Mouse (Mus musculus): ENCODE results near the gene Rnf213. TPM values are rescaled to one million over a fixed set of nuclear protein-coding genes. Genes with fewer than 3 reads are reported as not detected.
A peak's percentile ranks its signal among the peaks of the same experiment; 100 is the strongest.
"Not testable (repeated sequence)": the region's sequence is repeated elsewhere in the genome, so short reads cannot be mapped to it uniquely, and the experiment has no call there.

Gene Rnf213
- total RNA-seq (2015) = 62.9 and 69.5 TPM in 2 replicates
- total RNA-seq (2017) = 36.4 and 45.5 TPM in 2 replicates

DNA sequence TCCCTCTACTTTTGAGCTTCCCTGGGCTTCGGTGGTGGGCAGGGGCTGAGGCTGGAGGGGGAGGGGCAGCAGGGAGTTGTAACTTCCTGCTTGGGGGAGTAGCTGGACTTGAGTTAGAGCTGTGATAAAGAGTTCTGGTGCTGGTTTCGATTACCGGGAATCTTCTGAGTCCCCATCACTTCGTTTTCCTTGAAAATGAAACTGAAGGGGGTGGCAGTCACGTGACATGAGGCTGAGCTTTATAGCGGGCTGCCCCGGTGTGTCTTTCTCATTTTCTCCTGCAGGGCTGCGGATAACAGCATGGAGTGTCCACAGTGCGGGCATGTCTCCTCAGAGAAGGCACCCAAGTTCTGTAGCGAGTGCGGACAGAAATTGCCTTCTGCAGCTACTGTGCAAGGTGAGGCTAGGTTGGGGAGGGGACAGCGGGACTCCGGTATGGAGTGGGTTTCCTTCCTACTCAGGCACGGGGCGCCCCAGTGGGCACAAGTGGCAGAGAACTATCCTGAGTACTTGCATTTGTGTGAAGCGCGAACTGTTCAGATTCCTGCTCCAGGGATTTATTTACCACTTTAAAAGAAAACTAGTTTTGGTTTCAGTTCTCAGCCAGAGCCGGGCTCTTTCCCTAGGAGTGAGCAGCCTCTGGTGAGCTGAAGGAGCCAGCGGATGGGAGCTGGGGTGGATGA, at the start of gene Rnf213:
TSS of gene Rnf213 (plus strand) at position 301 of the 683 bp plus-strand sequence.
- ATAC-seq (replicated peaks; ENCODE audit: poor library complexity) = peak; percentile 33

DNA sequence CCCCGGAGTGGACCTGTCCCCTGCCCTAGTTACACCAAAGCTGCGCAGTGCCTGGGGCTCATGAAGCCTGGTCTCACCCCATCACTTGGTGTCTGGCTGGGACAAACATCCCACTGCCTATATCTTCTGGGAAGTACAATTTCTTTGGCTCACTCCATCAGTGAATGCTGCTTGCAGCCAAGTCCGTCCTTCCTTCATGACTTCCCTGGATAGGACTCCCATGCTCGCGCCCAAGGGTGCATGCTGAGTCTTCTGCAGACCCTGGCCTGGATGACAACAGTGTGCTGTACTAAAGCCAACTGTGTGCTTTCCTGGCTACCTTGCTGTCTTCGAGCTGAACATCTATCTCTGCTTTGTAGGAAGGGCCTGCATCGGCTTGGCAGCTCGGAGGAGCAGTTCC, 48.7 kb upstream of the Rnf213 start:
- no peak for ATAC-seq (replicated peaks; ENCODE audit: poor library complexity)

DNA sequence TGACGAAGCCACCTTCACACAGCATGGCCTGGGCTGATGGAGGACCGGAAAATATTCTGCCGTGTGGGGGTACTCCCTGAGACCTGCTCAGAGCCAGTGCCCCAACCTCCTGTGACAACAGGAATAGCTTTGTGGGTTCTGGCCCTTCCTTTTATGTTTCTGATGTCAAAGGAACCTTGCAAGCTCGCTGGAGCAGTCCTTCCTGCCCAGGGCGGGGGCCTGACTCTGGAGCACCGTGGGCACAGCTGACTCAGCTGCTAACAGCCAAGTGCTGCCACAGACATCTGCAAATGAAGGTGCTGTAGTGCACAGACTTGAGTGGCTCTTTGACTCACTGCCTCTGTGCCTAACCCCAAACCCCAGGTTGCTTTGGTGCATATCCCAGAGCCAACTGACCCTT, 48.0 kb upstream of the Rnf213 start:
- ATAC-seq (replicated peaks; ENCODE audit: poor library complexity) = peak; percentile 43

DNA sequence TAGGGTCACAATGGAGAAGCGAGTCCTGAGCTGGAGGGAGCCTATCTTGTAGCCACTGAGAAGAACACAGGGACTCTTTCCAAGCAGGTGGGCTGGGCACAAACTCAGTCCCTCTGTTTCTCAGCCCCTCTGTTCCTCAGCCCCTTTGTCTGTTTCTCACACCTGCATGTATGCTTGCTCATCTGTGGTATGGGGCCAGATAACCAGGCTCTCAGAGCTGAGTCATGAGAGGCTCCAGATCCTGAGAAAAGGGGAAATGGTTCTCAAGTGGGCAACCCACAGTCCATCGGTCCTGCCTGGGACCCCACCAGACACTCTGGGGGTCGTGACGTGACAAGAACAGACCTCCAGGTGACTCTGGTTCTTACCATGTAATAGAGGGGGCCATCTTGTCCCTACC, 45.8 kb upstream of the Rnf213 start:
- peak; percentile 40 for ATAC-seq (replicated peaks; ENCODE audit: poor library complexity)

DNA sequence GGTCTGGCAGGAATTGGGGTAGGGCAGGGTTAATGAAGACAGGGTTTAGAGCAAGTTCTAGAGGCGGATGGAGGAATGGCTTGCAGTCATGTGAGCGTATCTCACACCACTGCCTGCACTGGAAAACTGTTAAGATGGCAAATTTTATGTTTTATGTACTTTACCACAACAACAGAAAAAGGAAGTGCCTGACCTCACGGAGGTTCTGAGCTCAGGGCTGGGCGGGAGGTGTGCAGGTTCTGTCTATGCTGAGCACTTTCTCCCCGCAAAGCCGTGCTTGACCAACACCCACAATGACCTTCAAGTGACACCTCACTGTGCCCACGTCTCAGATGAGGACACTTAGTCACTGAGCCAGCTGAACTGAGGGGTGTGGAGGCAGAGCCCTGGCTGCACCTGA, 40.8 kb upstream of the Rnf213 start:
- peak; percentile 9; the same call in 1 of the 2 replicates for ATAC-seq (replicated peaks; ENCODE audit: poor library complexity)

DNA sequence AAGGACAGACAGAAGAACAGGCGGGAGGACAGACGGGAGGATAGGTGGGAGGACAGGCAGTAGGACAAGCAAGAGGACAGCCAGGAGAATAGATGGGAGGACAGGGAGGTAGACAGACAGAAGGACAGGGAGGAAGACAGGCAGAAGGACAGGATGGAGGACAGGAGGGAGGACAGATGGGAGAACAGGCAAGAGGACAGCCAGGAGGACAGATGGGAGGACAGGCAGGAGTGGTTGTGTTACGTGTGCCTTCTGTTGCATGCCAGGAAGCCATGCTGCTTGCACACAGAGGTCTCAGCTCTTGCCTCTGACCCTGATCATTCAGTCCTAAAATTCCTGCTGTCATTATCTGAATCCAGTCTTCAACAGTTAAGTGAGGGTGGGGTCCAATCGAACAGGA, 39.0 kb upstream of the Rnf213 start:
- no peak for ATAC-seq (replicated peaks; ENCODE audit: poor library complexity)

DNA sequence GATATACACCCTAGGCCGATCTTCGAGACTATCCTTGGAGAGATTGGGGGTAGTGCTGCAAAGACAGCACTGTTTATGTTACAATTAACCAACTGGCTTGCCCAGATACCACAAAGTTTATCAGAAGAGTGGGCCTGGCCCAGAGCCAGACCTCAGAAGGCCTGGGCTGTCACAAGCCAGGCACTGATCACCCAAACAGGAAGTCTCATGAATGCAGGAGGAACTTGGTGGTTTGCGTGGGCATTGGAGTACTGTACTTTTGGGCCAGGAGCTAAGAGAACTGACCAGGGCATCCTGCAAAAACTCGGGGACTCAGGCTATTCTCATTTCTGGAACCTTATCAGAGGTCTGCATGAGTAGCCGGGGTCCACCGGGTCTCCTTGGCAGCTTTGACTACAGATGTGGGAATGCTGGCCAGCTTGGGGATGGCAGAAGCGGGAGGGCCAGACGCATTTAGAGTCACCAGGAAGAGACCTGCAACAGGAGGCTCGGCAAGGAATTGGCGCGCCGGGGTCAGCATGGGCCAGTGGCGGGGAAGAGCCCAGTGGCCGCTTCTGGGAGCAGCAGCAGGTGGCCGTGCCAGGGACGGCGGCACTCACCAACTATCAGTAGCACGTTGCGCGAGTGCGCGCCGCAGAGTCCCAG, 38.0 kb upstream of the Rnf213 start:
- peak; percentile 76 for ATAC-seq (replicated peaks; ENCODE audit: poor library complexity)

DNA sequence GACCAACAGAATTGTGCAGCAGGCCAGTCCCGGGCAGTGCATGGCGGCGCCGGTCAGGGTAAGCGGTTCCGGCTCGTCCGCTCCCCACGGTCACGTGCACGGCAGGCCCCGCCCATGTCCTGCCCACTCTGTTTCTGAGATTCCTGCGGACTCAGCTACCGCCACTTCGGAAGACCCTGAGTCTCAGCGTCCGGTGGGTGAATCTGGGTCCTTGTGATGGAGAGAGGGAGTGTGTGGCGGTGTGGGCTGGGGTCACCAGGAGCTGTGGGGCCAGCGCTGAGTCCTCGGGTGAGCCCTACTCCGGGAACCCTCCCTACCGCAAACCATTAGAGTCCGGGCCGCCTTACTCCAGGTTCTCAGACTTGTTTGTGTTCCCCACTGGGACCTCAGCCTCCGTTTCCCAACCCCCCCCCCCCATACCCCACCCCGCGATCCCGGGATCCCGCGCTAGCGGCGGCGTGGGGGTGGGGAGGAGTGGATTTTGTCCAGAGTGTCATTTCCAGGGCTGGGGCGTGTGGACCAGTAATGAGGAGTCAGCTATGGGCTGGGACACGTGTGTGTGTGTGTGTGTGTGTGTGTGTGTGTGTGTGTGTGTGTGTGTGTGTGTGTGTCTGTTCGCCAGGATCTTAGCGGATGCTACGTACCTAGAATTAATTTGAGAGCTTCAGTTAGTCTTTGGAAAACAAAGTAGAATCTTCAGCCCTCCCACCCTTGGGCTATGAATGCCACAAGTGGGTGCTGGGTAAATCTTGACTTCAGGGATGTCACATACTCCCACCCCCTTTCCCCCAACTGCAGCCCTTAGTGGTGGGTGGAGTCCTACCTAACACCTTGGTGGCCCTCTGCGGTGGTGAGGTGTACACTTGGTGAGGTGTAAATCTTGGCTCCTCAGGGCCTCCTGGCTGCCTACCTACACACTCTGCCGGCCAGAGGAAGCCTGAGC, 37.2 kb upstream of the Rnf213 start, which contains the start of the genes Sgsh and Slc26a11:
TSS of gene Sgsh (minus strand) at position 94 of the 943 bp plus-strand sequence.
TSS of gene Slc26a11 (plus strand) at position 115 of the 943 bp plus-strand sequence.
- peak; percentile 47 for ATAC-seq (replicated peaks; ENCODE audit: poor library complexity)

DNA sequence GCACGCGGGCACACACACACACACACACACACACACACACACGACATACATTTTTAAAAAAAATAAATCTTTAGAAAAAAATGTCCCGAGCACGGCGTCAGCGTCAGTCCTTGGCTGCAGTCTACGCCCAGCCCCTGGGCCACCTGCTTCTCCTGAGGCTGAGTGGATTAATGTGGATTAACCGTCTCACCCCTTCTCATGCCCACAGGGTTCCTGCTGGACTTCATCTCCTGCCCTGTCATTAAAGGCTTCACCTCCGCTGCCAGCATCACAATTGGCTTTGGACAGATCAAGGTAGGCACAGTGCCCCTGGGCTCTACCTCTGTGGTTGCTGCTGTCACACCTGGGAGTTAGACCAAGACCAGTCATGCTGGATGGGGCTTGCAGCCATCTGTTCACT, 33.8 kb upstream of the Rnf213 start:
- ATAC-seq (replicated peaks; ENCODE audit: poor library complexity) = no peak

DNA sequence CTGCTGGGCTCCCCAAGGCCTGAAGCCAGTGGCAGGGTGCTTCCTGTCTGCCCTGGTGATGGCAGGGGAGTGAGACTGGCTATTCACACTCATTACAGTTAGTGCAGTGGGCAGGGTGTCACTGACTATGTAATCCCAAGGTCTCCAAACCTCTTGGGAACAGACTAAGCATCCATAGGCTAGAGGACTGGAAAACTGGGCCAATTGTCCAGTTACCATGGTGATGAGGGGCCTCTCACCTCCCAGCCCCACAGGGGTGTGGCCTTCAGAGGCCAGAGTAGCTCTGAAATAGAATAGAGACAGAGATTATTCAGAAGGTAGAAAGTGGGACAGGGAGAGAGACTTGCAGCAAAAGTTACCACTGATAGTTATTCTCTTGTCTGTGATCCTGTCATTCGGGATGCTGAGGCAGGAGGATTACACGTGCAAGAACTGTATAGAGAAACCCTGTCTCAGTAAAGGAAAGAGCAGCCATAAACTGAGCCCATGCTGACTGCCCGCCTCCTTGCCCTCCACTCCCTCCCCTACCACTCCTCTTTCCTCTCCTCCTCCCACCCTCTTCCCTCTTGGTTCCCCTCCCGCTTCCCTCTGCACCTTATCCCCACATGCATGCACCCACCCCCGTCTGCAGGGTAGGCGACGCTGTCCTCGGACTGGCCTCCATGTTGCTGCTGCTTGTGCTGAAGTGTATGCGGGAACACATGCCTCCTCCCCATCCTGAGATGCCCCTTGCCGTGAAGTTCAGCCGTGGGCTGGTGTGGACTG, 29.9 kb upstream of the Rnf213 start:
- ATAC-seq (replicated peaks; ENCODE audit: poor library complexity) = peak; percentile 18; the same call in 1 of the 2 replicates

DNA sequence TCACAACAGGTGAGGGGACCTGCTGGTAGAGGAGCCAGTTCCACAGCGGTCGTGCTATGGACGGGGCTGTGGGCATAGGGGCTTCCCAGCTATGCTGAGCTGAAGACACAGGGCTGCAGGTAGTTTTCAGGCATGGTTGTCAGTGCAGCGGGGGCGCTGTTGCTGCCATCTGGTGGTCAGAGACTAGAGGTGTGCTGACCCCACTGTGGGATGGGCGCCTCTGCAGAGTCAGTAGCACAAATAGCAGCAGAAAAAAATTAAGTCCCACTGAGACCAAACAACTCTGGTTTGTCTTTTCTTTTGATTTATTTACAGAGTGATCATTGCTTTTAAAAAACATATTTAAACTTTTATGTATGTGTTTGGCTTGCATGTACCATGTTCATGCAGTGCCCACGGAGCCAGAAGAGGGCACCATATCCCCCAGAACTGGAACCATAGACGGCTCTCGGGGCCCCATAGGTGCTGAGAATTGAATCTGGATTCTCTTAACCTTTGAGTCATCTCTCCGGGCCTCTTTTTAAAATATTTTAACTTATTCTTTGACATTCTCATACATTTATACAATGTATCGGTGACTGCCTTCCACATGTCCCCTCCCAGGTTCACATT, 29.3 kb upstream of the Rnf213 start:
- peak; percentile 100 for ATAC-seq (replicated peaks; ENCODE audit: poor library complexity)

DNA sequence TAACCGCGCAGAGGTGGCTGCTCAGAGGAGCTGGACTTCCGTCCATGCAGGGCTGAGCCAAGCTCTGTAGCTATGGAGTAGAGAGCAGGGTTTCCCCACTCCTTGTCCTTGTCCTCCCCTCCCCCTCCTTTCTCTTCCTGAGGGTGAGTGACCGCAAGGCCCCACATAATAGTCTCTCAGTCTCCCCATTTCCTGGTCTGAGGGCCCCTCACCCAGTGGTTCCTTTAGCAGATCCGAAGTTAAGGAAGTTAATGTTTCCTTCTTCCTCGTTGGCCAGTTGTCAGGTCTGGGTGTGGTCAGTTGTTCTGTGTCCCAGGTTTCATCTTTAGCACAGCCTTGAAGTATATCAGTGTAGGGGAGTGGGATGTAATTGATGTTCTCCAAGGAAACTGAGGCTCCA, 17.5 kb upstream of the Rnf213 start:
- peak; percentile 75 for ATAC-seq (replicated peaks; ENCODE audit: poor library complexity)

DNA sequence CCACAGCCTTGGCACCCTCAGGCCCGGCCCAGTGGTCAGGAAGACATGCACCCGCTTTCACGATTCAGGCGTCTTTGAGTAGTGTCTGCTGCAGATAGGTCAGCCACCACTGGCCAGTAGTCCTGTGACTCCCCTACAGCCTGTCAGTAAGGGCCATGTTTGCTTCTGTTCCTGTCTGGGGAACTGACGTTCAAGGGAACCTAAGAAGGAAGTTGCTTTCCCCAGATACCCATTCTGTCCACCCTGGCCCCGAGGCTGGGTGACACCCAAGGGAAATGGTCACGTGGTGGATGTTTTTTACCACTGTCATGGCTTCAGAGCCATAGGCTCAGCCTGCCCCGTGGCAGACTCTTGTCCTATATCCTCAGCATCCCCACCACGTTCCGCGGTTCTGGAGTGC, 15.6 kb upstream of the Rnf213 start:
- peak; percentile 42 for ATAC-seq (replicated peaks; ENCODE audit: poor library complexity)

DNA sequence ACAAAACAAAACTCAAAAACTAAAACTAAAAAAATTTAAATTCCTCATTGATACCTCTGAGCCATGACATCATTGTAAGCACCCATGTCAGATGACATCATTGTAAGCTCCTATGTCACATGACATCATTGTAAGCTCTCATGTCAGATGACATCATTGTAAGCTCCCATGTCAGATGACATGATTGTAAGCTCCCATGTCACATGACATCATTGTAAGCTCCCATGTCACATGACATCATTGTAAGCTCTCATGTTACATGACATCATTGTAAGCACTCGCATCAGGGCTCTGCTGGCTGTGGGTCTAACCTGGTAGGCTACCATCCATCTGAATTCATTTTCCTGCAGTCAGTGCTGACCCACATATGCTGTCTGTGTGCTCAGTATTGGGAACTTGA, 14.3 kb upstream of the Rnf213 start:
- ATAC-seq (replicated peaks; ENCODE audit: poor library complexity) = no peak

DNA sequence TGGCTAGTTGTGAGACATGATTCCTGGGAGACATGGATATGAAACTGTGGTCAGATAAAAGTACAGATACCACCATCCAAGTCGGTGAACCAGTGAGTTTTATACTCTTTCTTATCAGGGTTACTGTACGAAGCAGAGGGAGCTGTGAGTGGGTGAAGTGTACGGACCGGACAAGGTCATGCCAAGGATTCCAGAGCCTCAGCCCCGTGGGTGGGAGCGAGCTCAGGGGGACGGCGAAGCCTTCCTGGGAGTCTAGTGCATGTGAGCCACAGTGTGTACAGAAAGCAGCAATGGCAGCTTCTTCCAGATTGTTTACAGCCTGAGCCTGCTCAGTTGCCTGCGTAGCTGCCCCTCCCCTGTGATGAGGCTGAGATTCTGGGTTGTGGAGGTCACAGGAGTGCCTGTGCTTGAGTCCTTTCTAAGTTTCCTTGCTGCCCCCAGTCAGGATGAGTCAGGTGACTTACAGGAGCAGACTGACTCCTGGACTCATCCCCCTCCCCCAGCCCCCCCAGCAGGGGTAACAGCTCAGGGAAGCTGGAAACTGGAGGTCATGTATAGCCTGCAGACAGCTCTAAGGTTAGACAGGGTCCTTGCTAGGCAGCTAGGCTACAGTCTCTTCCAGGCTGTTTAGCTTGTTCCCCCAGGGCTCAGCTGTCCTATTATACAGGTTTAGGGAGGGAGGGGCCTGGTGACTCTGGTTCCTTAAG, 11.1 kb upstream of the Rnf213 start:
- 0 out of 2 replicates have a peak, but pooled peaks have one; percentile 5 for ATAC-seq (replicated peaks; ENCODE audit: poor library complexity)

DNA sequence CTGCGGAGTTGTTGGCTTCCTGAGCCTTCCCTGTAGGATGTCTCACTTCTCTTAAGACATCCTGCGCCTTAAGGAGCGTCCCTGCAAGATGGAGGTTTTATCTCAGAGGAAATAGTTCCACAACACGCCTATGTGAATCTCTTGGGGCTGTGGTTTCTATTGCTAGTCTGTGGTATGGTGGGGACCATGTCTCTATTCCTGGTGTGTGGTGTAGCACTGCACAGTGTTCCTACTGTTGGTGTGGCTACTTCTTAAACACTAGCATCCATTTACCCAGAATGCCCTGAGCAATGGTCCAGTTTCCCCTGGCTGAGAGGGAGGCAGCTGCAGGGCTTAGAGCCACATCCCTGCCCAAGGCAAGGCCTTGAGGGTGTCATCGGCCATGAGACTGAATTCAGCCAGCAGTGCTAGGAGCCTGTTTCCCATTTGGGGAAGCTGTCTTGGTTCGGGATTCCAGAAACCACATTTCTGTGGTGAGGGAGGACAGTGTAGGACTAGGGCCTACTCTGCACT, 10.5 kb upstream of the Rnf213 start:
- peak; percentile 7; the same call in 1 of the 2 replicates for ATAC-seq (replicated peaks; ENCODE audit: poor library complexity)

DNA sequence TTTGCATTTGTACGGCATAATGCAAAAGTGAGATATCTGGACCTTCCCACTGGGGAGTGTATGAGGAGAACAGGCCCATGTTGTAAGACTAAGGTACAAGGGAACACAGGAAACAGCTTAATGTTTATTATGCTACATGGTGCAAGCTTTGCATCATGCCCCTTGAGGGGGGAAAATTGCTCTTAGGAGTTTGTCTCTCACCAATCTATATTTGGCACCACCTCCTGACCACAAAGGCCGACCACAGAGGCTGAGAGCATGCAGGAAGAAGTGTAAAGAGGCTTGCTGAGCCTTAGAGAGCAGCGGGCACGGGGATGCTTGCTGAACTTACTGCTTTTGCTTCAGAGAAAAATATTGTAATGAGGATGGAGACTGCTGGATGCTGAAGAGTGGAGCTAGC, 8.0 kb upstream of the Rnf213 start:
- peak; percentile 74 for ATAC-seq (replicated peaks; ENCODE audit: poor library complexity)

DNA sequence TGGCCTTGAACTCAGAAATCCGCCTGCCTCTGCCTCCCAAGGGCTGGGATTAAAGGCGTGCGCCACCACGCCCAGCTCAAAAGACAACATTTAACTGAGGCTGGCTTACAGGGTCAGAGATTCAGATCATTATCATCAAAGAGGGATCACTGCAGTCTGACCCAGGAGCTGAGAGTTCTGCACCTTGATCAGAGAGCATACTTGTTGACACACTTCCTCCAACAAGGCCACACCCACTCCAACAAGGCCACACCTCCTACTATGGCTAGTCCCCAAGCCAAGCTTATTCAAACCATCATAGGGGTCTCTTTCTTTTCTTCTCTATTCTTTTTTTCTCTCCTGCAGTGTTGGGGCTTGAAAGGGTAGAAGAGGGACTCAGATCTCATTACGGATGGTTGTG, 6.6 kb upstream of the Rnf213 start:
- ATAC-seq (replicated peaks; ENCODE audit: poor library complexity) = no peak

DNA sequence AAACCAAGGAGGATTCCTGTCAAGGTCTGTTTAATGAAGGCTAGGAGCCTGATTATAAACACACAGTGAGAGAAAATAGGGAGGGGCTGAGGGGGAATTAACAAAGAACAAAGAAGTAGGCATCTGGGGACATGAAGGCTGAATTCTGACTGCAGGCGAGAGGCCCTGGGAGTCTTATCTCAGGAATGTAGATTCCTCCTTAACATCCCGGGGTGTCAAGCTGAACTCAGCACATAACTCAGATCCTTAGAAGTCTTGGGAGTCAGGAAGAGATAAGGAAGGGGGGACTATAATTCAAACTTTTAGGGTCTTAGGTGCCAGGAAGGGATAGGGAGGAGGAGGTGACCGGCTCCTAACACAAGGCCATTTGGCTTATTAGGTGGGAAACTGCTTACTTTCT, 5.6 kb upstream of the Rnf213 start:
- not testable (repeated sequence) for ATAC-seq (replicated peaks; ENCODE audit: poor library complexity)
